Mouse (Mus musculus): ENCODE results near the gene Glis1. TPM values are rescaled to one million over a fixed set of nuclear protein-coding genes. Genes with fewer than 3 reads are reported as not detected.

Gene Glis1
- polyA plus RNA-seq, 1 experiment from 2014 or later: 26.0 TPM

GRCm38 (mm10) chr4:107453141-107453984 lies 19.0 kb downstream of the Glis1 start:
- WGBS: 65% methylated on average over 16 of the region's 16 CpGs

GRCm38 (mm10) chr4:107457602-107458001 lies 23.2 kb downstream of the Glis1 start:
- 15% methylated on average over 12 of the region's 12 CpGs for WGBS
- Histone ChIP-seq H3K36me3 (no peaks in the 10 kb centered on the region), H3K9ac (no peak overlapping the region), H3K27me3 (no peaks in the 10 kb centered on the region), H3K9me3 (no peaks in the 10 kb centered on the region), H3K27ac (peak overlapping the region; percentile 42; the same call in 1 of the 2 replicates), H3K4me3 (no peak overlapping the region; the same call in 1 of the 2 replicates), H3K4me2 (replicated peaks) (peak overlapping the region; percentile 36), H3K4me1 (peaks cover 53% of the 10 kb centered on the region)
- peak; percentile 61 for ATAC-seq (ENCODE audit: insufficient number of reproducible peaks, insufficient read depth, low FRiP score, low TSS enrichment)

More at GRCm38 (mm10) chr4:107453141-107453984, 19.0 kb downstream of the Glis1 start:
- Histone ChIP-seq H3K4me3 (no peak overlapping the region), H3K9ac (no peak overlapping the region), H3K4me1 (peaks cover 19% of the 10 kb centered on the region), H3K9me3 (no peaks in the 10 kb centered on the region), H3K27me3 (0 out of 2 replicates have a peak, but pooled peaks cover 9% of the 10 kb centered on the region), H3K27ac (no peak overlapping the region), H3K36me3 (no peaks in the 10 kb centered on the region), H3K4me2 (replicated peaks) (no peak overlapping the region)
- ATAC-seq (ENCODE audit: insufficient number of reproducible peaks, insufficient read depth, low FRiP score, low TSS enrichment): no peak

- Histone ChIP-seq H3K9me3 (no peaks in the 10 kb centered on the region), H3K27me3 (no peaks in the 10 kb centered on the region), H3K36me3 (no peaks in the 10 kb centered on the region), H3K9ac (no peak overlapping the region), H3K27ac (no peak overlapping the region), H3K4me1 (peaks cover 60% of the 10 kb centered on the region), H3K4me2 (replicated peaks) (no peak overlapping the region), H3K4me3 (no peak overlapping the region)
- ATAC-seq (ENCODE audit: insufficient number of reproducible peaks, insufficient read depth, low FRiP score, low TSS enrichment): no peak
- 78% methylated on average over 17 of the region's 17 CpGs for WGBS
Observed at GRCm38 (mm10) chr4:107458907-107459306, 24.5 kb downstream of the Glis1 start.

GRCm38 (mm10) chr4:107459461-107459860 lies 25.1 kb downstream of the Glis1 start:
- Histone ChIP-seq H3K9me3 (no peaks in the 10 kb centered on the region), H3K4me2 (replicated peaks) (no peak overlapping the region), H3K27ac (no peak overlapping the region), H3K36me3 (no peaks in the 10 kb centered on the region), H3K27me3 (peaks cover 4% of the 10 kb centered on the region; the same call in 1 of the 2 replicates), H3K9ac (no peak overlapping the region), H3K4me3 (no peak overlapping the region), H3K4me1 (peaks cover 65% of the 10 kb centered on the region)
- no peak for ATAC-seq (ENCODE audit: insufficient number of reproducible peaks, insufficient read depth, low FRiP score, low TSS enrichment)
- 74% methylated on average over 2 of the region's 2 CpGs for WGBS

- Histone ChIP-seq H3K27ac (peak overlapping the region; percentile 24; the same call in 1 of the 2 replicates), H3K9ac (no peak overlapping the region), H3K4me3 (no peak overlapping the region), H3K27me3 (peaks cover 13% of the 10 kb centered on the region), H3K36me3 (no peaks in the 10 kb centered on the region), H3K4me1 (peaks cover 65% of the 10 kb centered on the region), H3K9me3 (no peaks in the 10 kb centered on the region), H3K4me2 (replicated peaks) (no peak overlapping the region)
- ATAC-seq (ENCODE audit: insufficient number of reproducible peaks, insufficient read depth, low FRiP score, low TSS enrichment): no peak
- WGBS: 24% methylated on average over 11 of the region's 11 CpGs
Observed at GRCm38 (mm10) chr4:107460468-107460867, 26.1 kb downstream of the Glis1 start.

- Histone ChIP-seq H3K4me3 (no peak overlapping the region), H3K9me3 (no peaks in the 10 kb centered on the region), H3K27ac (no peak overlapping the region), H3K9ac (no peak overlapping the region), H3K4me1 (peaks cover 12% of the 10 kb centered on the region), H3K36me3 (no peaks in the 10 kb centered on the region), H3K27me3 (peaks cover 58% of the 10 kb centered on the region), H3K4me2 (replicated peaks) (no peak overlapping the region)
- WGBS: 74% methylated on average over 7 of the region's 7 CpGs
- no peak for ATAC-seq (ENCODE audit: insufficient number of reproducible peaks, insufficient read depth, low FRiP score, low TSS enrichment)
Observed at GRCm38 (mm10) chr4:107467831-107468230, 33.4 kb downstream of the Glis1 start.

- Histone ChIP-seq H3K9me3 (no peaks in the 10 kb centered on the region), H3K36me3 (no peaks in the 10 kb centered on the region), H3K27ac (no peak overlapping the region), H3K4me3 (no peak overlapping the region), H3K4me1 (peaks cover 11% of the 10 kb centered on the region), H3K4me2 (replicated peaks) (no peak overlapping the region), H3K27me3 (peaks cover 58% of the 10 kb centered on the region), H3K9ac (no peak overlapping the region)
- WGBS: 64% methylated on average over 13 of the region's 13 CpGs
- no peak for ATAC-seq (ENCODE audit: insufficient number of reproducible peaks, insufficient read depth, low FRiP score, low TSS enrichment)
Observed at GRCm38 (mm10) chr4:107468264-107468663, 33.9 kb downstream of the Glis1 start.

GRCm38 (mm10) chr4:107468768-107469167 lies 34.4 kb downstream of the Glis1 start:
- no peak overlapping the region for H3K9ac ChIP-seq
- H3K4me2 ChIP-seq (replicated peaks): no peak overlapping the region
- H3K27me3 ChIP-seq: peaks cover 58% of the 10 kb centered on the region
- peaks cover 6% of the 10 kb centered on the region for H3K4me1 ChIP-seq
- 67% methylated on average over 11 of the region's 11 CpGs for WGBS
- ATAC-seq (ENCODE audit: insufficient number of reproducible peaks, insufficient read depth, low FRiP score, low TSS enrichment): no peak
- H3K27ac ChIP-seq: no peak overlapping the region
- H3K4me3 ChIP-seq: no peak overlapping the region
- no peaks in the 10 kb centered on the region for H3K9me3 ChIP-seq
- H3K36me3 ChIP-seq: no peaks in the 10 kb centered on the region

- H3K4me3 ChIP-seq: no peak overlapping the region
- no peak for ATAC-seq (ENCODE audit: insufficient number of reproducible peaks, insufficient read depth, low FRiP score, low TSS enrichment)
- no peak overlapping the region for H3K4me2 ChIP-seq (replicated peaks)
- peaks cover 30% of the 10 kb centered on the region for H3K27me3 ChIP-seq
- 58% methylated on average over 11 of the region's 11 CpGs for WGBS
- no peak overlapping the region for H3K9ac ChIP-seq
- no peaks in the 10 kb centered on the region for H3K36me3 ChIP-seq
- H3K4me1 ChIP-seq: no peaks in the 10 kb centered on the region
- H3K9me3 ChIP-seq: no peaks in the 10 kb centered on the region
- H3K27ac ChIP-seq: no peak overlapping the region
Observed at GRCm38 (mm10) chr4:107476266-107476665, 41.9 kb downstream of the Glis1 start.

- 70% methylated on average over 5 of the region's 5 CpGs for WGBS
- H3K9me3 ChIP-seq: no peaks in the 10 kb centered on the region
Observed at GRCm38 (mm10) chr4:107479015-107479414, 44.6 kb downstream of the Glis1 start.

GRCm38 (mm10) chr4:107482541-107482940 lies 48.1 kb downstream of the Glis1 start:
- Histone ChIP-seq H3K9ac (no peak overlapping the region), H3K4me1 (no peaks in the 10 kb centered on the region), H3K36me3 (no peaks in the 10 kb centered on the region), H3K27me3 (peaks cover 19% of the 10 kb centered on the region), H3K9me3 (no peaks in the 10 kb centered on the region), H3K27ac (no peak overlapping the region), H3K4me3 (no peak overlapping the region), H3K4me2 (replicated peaks) (no peak overlapping the region)
- 77% methylated on average over 2 of the region's 2 CpGs for WGBS
- ATAC-seq (ENCODE audit: insufficient number of reproducible peaks, insufficient read depth, low FRiP score, low TSS enrichment): no peak

More at GRCm38 (mm10) chr4:107479015-107479414, 44.6 kb downstream of the Glis1 start:
- Histone ChIP-seq H3K27me3 (peaks cover 22% of the 10 kb centered on the region), H3K4me2 (replicated peaks) (no peak overlapping the region), H3K4me1 (no peaks in the 10 kb centered on the region), H3K27ac (no peak overlapping the region), H3K9ac (no peak overlapping the region), H3K4me3 (no peak overlapping the region), H3K36me3 (no peaks in the 10 kb centered on the region)
- ATAC-seq (ENCODE audit: insufficient number of reproducible peaks, insufficient read depth, low FRiP score, low TSS enrichment): no peak

GRCm38 (mm10) chr4:107483556-107484220 lies 49.3 kb downstream of the Glis1 start:
- Histone ChIP-seq H3K4me3 (no peak overlapping the region), H3K36me3 (no peaks in the 10 kb centered on the region), H3K4me2 (replicated peaks) (no peak overlapping the region), H3K27me3 (peaks cover 7% of the 10 kb centered on the region; the same call in 1 of the 2 replicates), H3K9me3 (no peaks in the 10 kb centered on the region), H3K9ac (no peak overlapping the region), H3K27ac (no peak overlapping the region), H3K4me1 (no peaks in the 10 kb centered on the region)
- ATAC-seq (ENCODE audit: insufficient number of reproducible peaks, insufficient read depth, low FRiP score, low TSS enrichment): no peak
- 91% methylated on average over 20 of the region's 20 CpGs for WGBS
